Mouse (Mus musculus) embryo, embryonic 10 days (tissue): ENCODE measurements around the gene Fam84a.
A peak's percentile ranks its signal among the peaks of the same experiment; 100 is the strongest.

ENCODE experiments used
- DNase-seq: peaks from one replicate; pipeline ENCODE4 v3.0.0-alpha.2; 2015; ENCODE audit warnings: low spot score

The Fam84a gene

DNA sequence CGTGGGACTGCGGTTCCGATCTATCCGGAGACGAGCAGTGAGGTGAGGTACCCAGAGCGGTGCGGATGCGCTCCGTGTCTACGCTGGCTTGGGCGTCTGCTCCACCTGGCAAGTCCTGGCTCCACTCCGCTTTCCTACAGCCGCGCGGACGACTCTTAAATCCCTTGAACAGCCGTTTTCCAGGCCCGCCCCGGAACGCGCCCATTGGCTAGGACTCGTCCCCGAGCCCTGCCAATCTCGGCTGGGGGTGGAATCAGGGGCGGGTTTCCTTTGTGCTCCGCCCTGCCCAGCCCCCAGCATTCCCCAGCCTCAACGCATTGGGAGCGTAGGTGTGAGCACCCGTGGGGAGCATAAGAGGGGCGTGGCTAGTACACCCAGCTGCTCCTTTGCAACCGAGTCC, at the start of gene Fam84a:
Fam84a (minus strand) TSS at position 134 of the 400 bp plus-strand sequence.
- DNase-seq: peak; percentile 95

- no peak for DNase-seq
Measured at GRCm38 (mm10) chr12:14195479-14195878, 43.6 kb upstream of the Fam84a start.

DNA sequence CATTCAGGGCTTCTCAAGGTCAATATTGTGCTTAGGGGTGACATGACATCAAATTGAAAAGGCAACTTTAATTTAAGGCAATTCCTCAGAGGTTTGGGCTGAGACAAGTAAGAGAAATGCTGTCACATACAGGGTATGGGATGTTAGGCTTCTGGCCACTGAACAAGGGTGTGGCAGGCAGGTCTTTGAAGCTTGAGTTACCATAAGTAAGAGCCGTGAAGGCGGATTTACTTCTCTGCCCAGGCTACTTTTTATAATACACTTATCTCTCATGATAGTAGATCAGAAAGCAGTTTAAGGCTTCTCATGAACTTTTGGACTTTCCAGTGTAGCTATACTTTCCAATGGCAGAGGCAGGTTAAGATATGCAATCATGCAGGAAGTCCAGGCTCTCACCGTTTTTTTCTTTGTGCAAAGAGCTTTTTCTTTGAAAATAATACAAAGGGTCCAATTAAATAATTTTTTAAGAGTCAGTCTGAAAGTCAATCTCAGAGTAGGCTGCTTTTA, 34.9 kb upstream of the Fam84a start:
- DNase-seq: no peak

DNA sequence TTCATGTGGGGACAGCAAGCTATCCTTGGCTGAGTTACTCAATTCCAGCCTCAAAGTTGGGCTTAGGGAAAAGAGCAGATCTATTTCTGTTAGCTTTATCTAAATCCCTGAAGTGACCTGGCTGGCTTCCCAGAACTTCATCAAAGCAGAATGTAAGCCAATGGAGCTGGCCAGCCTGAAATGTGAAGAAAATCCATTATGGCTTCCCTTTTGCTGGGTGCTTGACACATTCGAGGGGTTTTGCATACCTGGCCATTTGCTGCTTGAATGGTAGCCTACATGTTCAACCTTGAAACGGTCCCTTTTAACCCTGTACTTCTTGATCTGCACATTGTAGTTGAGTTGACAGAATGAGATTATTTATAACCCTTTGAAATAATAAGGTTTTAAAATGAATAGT, 13.9 kb upstream of the Fam84a start:
- DNase-seq: no peak

DNA sequence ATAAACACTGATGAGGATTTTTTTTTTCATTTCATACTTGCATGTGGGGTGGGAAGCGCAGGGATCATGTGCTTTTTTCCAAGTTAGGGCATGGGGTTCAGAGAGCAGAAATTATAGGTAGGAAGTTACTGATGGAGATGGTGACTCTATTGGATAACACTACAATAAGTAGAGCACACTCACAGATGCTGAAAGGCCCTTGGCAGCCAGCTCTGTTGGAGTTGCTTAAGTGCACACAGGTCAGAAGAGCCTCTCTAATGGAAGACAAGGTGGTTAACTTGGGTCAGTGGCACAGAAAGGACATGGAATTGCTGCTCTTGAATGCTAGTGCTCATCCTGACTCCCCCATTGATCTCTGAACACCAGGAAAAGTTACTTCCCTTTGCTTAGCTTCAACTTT, 13.1 kb upstream of the Fam84a start:
- DNase-seq: no peak

GRCm38 (mm10) chr12:14152426-14152825, 572 bp upstream of the Fam84a start:
- peak; percentile 46 for DNase-seq

DNA sequence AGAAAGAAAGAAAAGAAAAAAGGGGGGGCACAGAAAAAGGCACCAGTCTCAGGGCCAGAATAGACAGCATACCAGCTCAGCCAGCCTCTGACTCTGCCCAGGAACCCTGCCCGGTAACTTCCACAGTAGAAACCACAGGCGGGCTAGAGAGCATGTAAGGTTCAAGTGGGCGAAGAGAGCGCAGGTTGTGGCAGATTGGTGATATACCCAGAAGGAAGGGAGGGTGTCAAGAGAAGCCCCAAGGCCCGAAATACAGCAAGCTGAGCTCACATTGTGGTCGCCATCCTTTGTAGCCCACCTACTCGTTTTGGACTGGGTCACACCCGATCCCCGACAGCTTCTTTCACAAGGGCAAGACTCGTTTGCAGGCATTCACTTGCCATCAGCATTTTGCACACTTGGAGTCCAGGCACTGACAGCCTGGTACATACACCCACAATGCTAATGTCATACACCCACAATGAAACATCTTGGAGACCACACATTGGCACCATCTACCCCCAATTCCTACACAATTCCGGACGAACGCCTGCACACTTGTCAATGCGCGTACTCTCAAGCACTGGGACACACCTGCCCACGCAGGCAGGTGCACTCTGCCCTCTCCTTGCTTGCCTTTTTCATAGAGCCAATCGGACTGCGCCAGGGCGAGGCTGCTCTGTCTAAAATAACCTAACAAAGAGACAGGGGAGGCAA, 770 bp downstream of the Fam84a start:
- DNase-seq: peak; percentile 14

DNA sequence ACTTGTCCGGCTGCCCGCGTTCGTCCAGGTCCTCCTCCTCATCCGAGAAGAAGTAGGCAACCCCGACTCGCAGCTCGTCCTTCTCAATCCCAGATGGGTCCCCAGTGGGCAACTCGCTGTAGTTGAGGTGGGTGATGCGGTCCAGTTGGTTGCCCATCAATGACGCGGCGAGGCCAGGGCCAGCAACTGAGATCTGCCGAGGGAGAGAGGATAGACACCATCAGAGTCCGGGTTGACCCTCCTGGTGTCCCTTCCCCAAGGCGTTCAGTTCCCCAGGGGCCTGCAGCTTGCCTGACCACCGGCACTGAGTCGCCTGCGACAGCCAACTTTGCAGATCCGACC, 1.3 kb downstream of the Fam84a start:
- peak; percentile 12 for DNase-seq

- peak; percentile 83 for DNase-seq
Measured at GRCm38 (mm10) chr12:14149843-14150567, 1.8 kb downstream of the Fam84a start.

GRCm38 (mm10) chr12:14149022-14149842, 2.6 kb downstream of the Fam84a start:
- DNase-seq: peak; percentile 8

DNA sequence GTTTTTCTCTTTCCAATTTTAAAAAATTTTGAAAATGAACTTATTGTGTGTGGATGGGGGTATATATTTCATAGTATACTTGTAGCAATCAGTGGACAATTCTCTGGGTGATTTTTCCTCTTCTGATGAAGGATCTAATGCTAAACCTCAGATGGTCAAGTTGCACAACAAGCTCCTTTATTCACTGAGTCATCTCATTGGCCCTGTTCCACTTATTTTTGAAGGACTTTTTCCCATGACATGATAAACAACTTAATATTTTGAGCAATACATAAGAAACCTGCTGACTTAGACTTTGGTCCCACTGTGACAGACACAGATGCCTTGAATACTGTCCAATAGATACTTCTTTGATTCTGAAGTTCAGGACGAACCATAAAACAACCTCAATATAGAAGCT, 14.8 kb downstream of the Fam84a start:
- DNase-seq: no peak

DNA sequence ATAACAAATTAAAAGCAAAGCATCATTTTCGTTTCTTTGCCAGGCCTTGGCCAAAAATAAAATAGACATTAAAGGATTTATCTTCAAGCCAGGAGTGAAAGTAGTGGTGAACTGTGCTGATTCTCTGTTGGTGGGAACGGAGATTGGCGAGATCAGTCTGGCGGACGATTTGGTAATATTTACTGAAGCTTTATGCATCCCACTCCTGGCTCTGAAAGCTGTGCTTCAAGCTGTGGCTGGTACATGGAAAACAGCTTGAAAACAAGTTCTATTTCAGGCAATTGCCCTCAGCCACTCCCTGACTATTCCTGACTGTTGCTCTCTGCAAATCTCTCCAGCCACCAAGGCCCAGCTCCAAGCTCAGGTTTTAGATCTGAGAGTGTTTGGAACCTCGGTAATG, 37.1 kb downstream of the Fam84a start:
- DNase-seq: no peak

DNA sequence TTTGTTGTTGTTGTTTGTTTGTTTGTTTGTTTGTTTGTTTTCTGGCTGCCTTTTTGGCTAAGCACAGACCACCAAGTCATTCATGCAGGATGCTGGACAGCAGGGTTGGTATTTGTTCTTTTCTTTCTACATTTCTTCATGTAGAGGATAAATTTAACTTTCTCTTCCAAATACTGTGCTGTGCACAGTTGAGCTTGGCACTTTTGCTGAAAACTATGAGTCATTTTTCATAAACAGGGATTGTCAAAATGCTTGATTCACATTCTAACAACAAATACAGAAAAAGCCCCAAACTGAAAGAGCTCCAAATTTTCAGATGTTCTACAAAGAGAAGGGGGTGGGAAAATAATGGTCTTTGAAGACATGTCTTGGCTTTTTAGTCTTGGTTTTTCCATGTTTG, 54.9 kb downstream of the Fam84a start:
- no peak for DNase-seq
